Mouse (Mus musculus) brain, embryonic 18.5 days (tissue): ENCODE measurements around the gene Ifngr2.

ENCODE experiments used
- DNase-seq: peaks from one replicate; pipeline ENCODE4 v3.0.0-alpha.2; 2012; ENCODE audit warnings: low read depth, low spot score

Gene Ifngr2

GRCm38 (mm10) chr16:91609501-91610245, 62.8 kb downstream of the Ifngr2 start:
- DNase-seq = no peak

GRCm38 (mm10) chr16:91611248-91611647, 64.4 kb downstream of the Ifngr2 start:
- no peak for DNase-seq

GRCm38 (mm10) chr16:91612525-91612924, 65.7 kb downstream of the Ifngr2 start:
- DNase-seq = no peak

GRCm38 (mm10) chr16:91614552-91614951, 67.7 kb downstream of the Ifngr2 start:
- DNase-seq = no peak
